Mouse (Mus musculus) testis, adult 2 months (tissue): ENCODE measurements around the gene Tnfrsf11a. TPM values are rescaled to one million over a fixed set of nuclear protein-coding genes. Genes with fewer than 3 reads are reported as not detected.
A peak's percentile ranks its signal among the peaks of the same experiment; 100 is the strongest.

Experiments used
- H3K27ac ChIP-seq: fragments of 200-500 bp; 2 replicates; pipeline ENCODE4 v1.5.1; 2012; ENCODE audit warnings: low read depth, low read length; ENCODE audit not compliant: control insufficient read depth, insufficient read depth
- H3K27me3 ChIP-seq: fragments of 200-500 bp; 2 replicates; pipeline ENCODE4 v1.6.1; 2012; ENCODE audit warnings: mild to moderate bottlenecking, low read length, moderate library complexity; ENCODE audit not compliant: control insufficient read depth, insufficient read depth
- H3K36me3 ChIP-seq: fragments of 200-500 bp; 2 replicates; pipeline ENCODE4 v1.6.1; 2012; ENCODE audit warnings: mild to moderate bottlenecking, low read length; ENCODE audit not compliant: control insufficient read depth, insufficient read depth
- H3K4me1 ChIP-seq: fragments of 200-500 bp; 2 replicates; pipeline ENCODE4 v1.6.1; 2012; ENCODE audit warnings: low read length; ENCODE audit not compliant: control insufficient read depth, insufficient read depth
- H3K4me3 ChIP-seq: fragments of 200-500 bp; 2 replicates; pipeline ENCODE4 v1.5.1; 2012; ENCODE audit warnings: low read depth, mild to moderate bottlenecking, low read length, moderate library complexity, mixed read lengths; ENCODE audit not compliant: control insufficient read depth
- CTCF ChIP-seq: fragments of 200-500 bp; IDR thresholded peaks from 2 replicates; pipeline ENCODE4 v1.5.1; 2012; ENCODE audit warnings: low read depth, mild to moderate bottlenecking, inconsistent platforms, low read length, moderate library complexity; ENCODE audit not compliant: control insufficient read depth, insufficient read depth, insufficient replicate concordance
- POLR2A ChIP-seq: fragments of 200-500 bp; IDR thresholded peaks from 2 replicates; pipeline ENCODE4 v1.6.1; 2012; ENCODE audit warnings: low read depth, mild to moderate bottlenecking, inconsistent platforms, low read length, moderate library complexity; ENCODE audit not compliant: control insufficient read depth
- polyA plus RNA-seq: library from polyadenylated mRNA; depleted of rRNA; stranded (reverse); fragments of >200 nt; gene quantifications from 2 replicates; pipeline ENCODE4 v1.2.3, GENCODE M21; 2012; rRNA removed

Tnfrsf11a gene
- 0.26 and 0.36 TPM in 2 replicates for polyA plus RNA-seq

DNA sequence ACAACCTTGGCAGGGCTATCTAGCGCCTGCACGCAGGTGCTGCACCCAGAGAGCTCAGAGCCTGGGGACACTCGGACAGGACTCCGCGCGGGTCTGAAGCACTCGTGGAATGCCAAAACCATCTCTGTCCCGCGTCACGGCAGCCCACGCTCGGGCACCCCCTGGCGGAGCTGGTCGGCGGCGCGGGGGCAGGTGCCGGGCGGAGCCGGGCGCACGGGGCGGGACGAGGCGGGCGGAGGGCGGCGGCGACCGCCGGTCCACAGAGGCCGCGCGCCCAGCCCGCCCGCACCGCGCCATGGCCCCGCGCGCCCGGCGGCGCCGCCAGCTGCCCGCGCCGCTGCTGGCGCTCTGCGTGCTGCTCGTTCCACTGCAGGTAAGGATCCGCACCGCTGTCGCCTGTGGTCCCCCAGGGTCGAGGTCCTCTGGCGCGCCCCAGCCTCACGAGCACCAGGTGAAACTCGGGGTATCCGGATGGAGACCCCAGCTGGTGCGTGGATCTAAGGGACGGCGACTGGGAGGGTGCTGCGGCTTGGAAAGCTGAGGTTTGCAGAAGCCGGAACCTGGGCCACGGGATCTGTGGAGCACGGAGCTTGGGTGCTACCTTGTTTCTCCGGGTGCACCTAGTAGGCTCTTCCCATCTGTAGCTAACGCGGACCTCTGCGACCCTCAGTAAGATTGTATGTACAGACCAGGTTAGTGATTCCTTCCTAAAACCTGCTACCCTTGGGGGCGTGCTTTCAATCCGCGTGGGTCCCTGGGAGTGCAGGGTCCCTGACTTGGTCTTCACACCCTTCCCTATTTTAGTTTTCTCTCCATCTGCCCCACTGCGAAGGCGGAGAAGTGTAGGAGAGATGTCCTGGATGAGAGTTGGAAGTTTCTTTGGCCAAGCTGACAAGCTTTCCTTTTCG is at the start of gene Tnfrsf11a:
Tnfrsf11a (plus strand) TSS at position 262 of the 908 bp plus-strand sequence.
- Histone ChIP-seq H3K27me3 (no peaks in the 10 kb centered on the region), H3K4me3 (peak within 1 kb of the TSS; percentile 84), H3K27ac (peak within 1 kb of the TSS; percentile 4; the same call in 1 of the 2 replicates), H3K4me1 (peaks cover 18% of the 10 kb centered on the region), H3K36me3 (no peaks in the 10 kb centered on the region)
- TF ChIP-seq POLR2A, result no peak
- TF ChIP-seq CTCF, result no peak

DNA sequence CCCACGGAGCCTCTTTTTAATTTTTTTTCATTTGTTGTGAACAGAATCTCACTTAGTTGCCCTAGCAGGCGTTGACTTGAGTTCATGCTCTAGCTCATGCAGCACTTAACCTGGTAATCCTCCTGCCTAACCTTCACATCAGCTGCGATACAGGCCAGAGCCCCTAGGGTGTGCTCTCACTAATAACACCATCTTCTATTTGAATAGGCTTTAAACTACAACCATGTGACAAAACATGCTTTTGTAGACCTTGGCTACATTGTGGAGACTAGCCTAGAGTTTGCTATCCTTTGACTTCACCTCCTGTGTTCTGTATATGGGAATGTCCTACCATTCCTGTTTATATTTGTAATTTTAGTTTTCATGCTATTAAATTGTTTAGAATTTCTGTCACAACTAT is 45.2 kb upstream of the Tnfrsf11a start:
- TF ChIP-seq CTCF (no peak), POLR2A (no peak)
- Histone ChIP-seq H3K27me3 (no peaks in the 10 kb centered on the region), H3K36me3 (no peaks in the 10 kb centered on the region), H3K4me3 (no peak overlapping the region), H3K4me1 (no peaks in the 10 kb centered on the region), H3K27ac (no peak overlapping the region)

DNA sequence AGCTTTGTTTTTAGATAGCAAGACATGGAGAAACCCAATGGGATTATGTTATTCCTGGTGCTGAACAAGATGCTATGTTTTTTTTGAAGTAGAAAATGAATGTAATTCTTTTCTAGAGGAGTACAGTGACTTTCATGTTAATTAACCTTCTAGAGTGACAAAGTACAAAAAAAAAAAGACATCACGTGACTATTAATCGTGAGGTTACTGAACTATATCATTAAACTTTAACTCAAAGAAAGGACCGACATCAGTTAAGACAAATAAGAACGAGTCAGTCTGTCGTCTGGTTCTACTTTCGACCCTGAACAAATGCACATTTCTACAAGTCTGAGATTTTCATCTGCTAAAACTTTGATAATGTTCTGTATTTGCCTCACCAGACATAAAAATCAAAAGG is 42.2 kb upstream of the Tnfrsf11a start:
- TF ChIP-seq POLR2A (no peak), CTCF (no peak)
- no peaks in the 10 kb centered on the region for H3K36me3 ChIP-seq
- H3K27ac ChIP-seq, result no peak overlapping the region
- H3K4me3 ChIP-seq, result no peak overlapping the region
- H3K4me1 ChIP-seq, result no peaks in the 10 kb centered on the region
- no peaks in the 10 kb centered on the region for H3K27me3 ChIP-seq

DNA sequence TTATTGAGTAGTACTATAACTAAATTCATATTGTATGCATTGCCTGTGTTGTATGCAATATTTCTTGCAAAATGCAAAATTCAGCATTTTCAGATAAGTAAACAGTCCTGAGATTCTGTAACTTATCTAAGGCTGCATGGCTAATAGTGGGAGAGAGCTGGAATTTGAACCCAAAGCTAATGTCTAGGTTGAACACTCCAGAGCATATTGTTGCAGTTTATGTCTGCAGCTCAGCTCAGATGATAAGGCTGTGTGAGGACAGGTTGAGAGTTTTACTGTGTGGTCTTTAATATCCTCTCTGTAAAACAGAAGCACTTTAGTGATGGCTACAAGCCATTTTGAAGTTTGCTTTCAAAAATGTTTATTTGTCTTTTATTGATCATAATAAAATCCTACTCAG is 41.0 kb upstream of the Tnfrsf11a start:
- H3K36me3 ChIP-seq, result no peaks in the 10 kb centered on the region

DNA sequence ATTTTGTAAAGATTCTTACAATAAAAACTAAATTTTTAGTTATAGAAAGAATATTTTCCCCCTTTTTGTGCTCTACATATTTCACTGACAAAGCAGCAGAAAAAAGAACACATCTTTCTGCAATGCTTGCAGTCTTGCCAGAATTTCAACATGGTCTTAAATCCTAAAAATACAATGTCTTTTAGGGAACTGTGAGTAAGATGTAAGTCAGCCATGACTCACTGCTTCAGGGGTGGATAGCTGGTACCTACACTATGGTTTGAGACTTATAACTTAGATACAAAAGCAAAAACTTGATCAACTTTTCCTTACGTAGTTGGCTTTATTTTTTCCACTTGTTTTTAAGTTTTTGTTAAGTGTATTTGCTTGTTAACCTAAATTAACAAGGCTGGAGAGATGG is 38.0 kb upstream of the Tnfrsf11a start:
- TF ChIP-seq POLR2A, result no peak
- no peak for TF ChIP-seq CTCF
- Histone ChIP-seq H3K36me3 (no peaks in the 10 kb centered on the region), H3K27ac (no peak overlapping the region), H3K4me3 (no peak overlapping the region), H3K27me3 (no peaks in the 10 kb centered on the region), H3K4me1 (no peaks in the 10 kb centered on the region)

More for the DNA sequence above, 41.0 kb upstream of the Tnfrsf11a start:
- H3K27ac ChIP-seq, result no peak overlapping the region
- no peak overlapping the region for H3K4me3 ChIP-seq
- H3K27me3 ChIP-seq, result no peaks in the 10 kb centered on the region
- TF ChIP-seq POLR2A (no peak), CTCF (no peak)
- H3K4me1 ChIP-seq, result no peaks in the 10 kb centered on the region

DNA sequence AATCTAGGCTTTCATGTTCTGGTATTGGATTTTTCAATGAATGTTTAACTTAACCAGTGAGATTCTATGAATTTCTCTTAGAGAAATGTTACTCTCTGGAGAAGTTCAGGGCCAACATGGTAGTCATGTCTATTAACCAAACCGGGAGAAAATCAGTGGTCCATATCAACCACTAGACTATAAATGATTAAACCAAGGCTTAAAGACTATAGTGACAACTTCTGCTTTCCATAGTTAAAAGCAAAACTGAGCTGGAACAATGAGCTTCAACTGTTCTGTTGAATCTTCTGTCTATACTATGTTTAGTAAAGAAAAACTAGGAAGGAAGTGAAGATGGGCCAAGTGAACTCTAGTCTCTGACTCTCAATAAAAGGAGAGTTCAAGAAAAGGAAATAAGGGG is 34.1 kb upstream of the Tnfrsf11a start:
- no peaks in the 10 kb centered on the region for H3K36me3 ChIP-seq
- no peak overlapping the region for H3K27ac ChIP-seq
- H3K4me1 ChIP-seq, result no peaks in the 10 kb centered on the region
- no peak overlapping the region for H3K4me3 ChIP-seq
- H3K27me3 ChIP-seq, result no peaks in the 10 kb centered on the region
- no peak for TF ChIP-seq CTCF
- TF ChIP-seq POLR2A, result no peak

DNA sequence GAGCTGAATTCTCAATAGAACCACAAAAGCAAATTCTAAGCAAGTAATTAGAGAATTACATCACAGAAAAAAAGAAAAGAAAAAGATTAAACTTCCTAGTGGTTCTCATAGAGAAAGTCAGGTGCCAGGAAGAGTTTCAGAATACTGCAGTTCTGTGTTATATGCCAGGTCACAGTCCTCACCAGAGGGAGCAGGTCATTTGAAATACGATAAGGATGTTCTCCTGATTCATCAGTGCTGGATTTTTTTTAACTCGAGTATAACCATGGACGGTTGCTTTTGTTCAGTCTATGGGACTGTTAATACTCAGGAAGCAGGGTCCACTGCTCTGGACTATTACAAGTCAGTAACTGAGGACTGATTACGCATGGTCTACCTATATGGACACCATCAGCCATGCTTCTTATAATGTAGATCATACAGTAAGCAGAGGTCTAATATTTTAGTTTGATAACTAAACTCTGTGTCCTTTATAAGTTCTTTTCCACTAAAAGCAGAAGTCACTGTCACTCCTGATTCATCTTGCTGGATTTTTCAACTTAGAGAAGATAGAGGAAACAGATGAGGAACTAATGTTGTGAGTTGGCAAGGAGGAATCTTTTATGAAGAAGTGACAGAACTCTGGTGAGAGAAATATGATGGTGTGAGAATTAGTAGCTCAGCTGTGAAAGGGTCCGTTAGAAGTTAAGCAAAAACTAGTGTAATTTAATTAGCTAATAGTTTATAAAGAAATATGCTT is 33.5 kb upstream of the Tnfrsf11a start:
- Histone ChIP-seq H3K27ac (no peak overlapping the region), H3K4me1 (no peaks in the 10 kb centered on the region), H3K4me3 (no peak overlapping the region), H3K36me3 (no peaks in the 10 kb centered on the region), H3K27me3 (no peaks in the 10 kb centered on the region)
- TF ChIP-seq CTCF, result no peak
- no peak for TF ChIP-seq POLR2A
